Mouse (Mus musculus): ENCODE data around the gene Myo16. TPM values are rescaled to one million over a fixed set of nuclear protein-coding genes. Genes with fewer than 3 reads are reported as not detected.

The Myo16 gene
- polyA plus RNA-seq, 1 experiment from 2014 or later = 0.89 TPM

- WGBS = 82% methylated on average over 1 of the region's 1 CpGs
- no peak overlapping the region for H3K4me3 ChIP-seq (ENCODE audit: low read depth, low read length)
- H3K4me2 ChIP-seq (ENCODE audit: low read depth, low read length) = no peak overlapping the region
- ATAC-seq (ENCODE audit: low read depth) (no peak), DNase-seq (ENCODE audit: low spot score) (no peak)
- H3K9ac ChIP-seq (ENCODE audit: low read depth, low read length) = no peak overlapping the region
- H3K27ac ChIP-seq (replicated peaks; ENCODE audit: low read depth, low read length) = no peak overlapping the region
- no peaks in the 10 kb centered on the region for H3K36me3 ChIP-seq (ENCODE audit: control insufficient read depth, insufficient read depth, low read length)
- no peaks in the 10 kb centered on the region for H3K27me3 ChIP-seq (replicated peaks; ENCODE audit: control insufficient read depth, insufficient read depth, low read length)
- 0 out of 2 replicates have a peak, but pooled peaks cover 4% of the 10 kb centered on the region for H3K9me3 ChIP-seq (ENCODE audit: control insufficient read depth, low read length)
- no peaks in the 10 kb centered on the region for H3K4me1 ChIP-seq (ENCODE audit: control insufficient read depth, insufficient read depth, low read length)
These were observed 196.7 kb downstream of the Myo16 start for GRCm38 (mm10) chr8:10350451-10350850.

GRCm38 (mm10) chr8:10358711-10359110 is 205.0 kb downstream of the Myo16 start:
- Histone ChIP-seq H3K4me1 (ENCODE audit: control insufficient read depth, insufficient read depth, low read length) (no peaks in the 10 kb centered on the region), H3K9ac (ENCODE audit: low read depth, low read length) (no peak overlapping the region), H3K4me2 (ENCODE audit: low read depth, low read length) (no peak overlapping the region), H3K36me3 (ENCODE audit: control insufficient read depth, insufficient read depth, low read length) (no peaks in the 10 kb centered on the region), H3K27me3 (replicated peaks; ENCODE audit: control insufficient read depth, insufficient read depth, low read length) (no peaks in the 10 kb centered on the region), H3K9me3 (ENCODE audit: control insufficient read depth, low read length) (no peaks in the 10 kb centered on the region), H3K4me3 (ENCODE audit: low read depth, low read length) (no peak overlapping the region), H3K27ac (replicated peaks; ENCODE audit: low read depth, low read length) (no peak overlapping the region)
- no peak for ATAC-seq (ENCODE audit: low read depth)
- DNase-seq (ENCODE audit: low spot score) = no peak
- 75% methylated on average over 4 of the region's 4 CpGs for WGBS

GRCm38 (mm10) chr8:10362949-10363348 is 209.2 kb downstream of the Myo16 start:
- no peak overlapping the region for H3K27ac ChIP-seq (replicated peaks; ENCODE audit: low read depth, low read length)
- no peaks in the 10 kb centered on the region for H3K36me3 ChIP-seq (ENCODE audit: control insufficient read depth, insufficient read depth, low read length)
- no peaks in the 10 kb centered on the region for H3K27me3 ChIP-seq (replicated peaks; ENCODE audit: control insufficient read depth, insufficient read depth, low read length)
- WGBS = 90% methylated on average over 2 of the region's 2 CpGs
- no peak overlapping the region for H3K4me3 ChIP-seq (ENCODE audit: low read depth, low read length)
- ATAC-seq (ENCODE audit: low read depth) (no peak), DNase-seq (ENCODE audit: low spot score) (no peak)
- H3K4me2 ChIP-seq (ENCODE audit: low read depth, low read length) = no peak overlapping the region
- no peak overlapping the region for H3K9ac ChIP-seq (ENCODE audit: low read depth, low read length)
- H3K4me1 ChIP-seq (ENCODE audit: control insufficient read depth, insufficient read depth, low read length) = no peaks in the 10 kb centered on the region
- H3K9me3 ChIP-seq (ENCODE audit: control insufficient read depth, low read length) = no peaks in the 10 kb centered on the region

DNA sequence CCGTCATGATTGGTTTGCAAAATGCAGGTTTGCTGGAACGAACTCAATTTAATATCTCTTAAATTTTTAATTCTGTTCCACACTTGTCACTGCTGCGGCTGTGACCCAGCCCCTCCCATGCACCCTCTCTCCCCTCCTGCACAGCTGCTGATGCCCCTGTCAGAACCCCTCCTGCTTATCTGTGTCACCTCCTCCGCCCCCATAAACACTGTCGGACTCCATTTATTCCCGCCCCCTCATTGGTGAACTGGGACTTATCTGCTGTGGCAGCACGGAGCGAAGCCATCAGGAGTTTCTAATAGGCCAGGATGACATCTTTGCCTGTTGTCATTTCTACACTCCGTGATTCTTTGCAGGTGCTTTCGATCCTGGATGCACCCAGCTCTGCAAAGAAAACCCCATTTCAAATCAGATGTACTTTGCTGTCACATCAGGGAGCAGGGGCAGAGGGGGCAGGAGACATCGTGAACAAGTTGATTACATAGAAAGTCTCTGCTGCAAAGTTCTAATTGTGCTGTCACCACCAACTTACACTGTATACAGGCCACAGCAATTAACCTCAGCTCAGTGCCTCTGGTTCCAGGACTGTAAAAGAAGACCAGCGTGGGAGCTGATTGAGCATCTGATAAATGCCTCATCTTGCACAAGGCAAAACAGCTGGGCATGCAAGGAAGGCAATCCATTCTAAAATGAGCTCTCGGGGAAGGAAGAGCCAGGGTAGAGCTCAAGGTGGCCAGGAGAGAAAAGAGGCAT is 210.1 kb downstream of the Myo16 start:
- Histone ChIP-seq H3K27me3 (replicated peaks; ENCODE audit: control insufficient read depth, insufficient read depth, low read length) (no peaks in the 10 kb centered on the region), H3K27ac (replicated peaks; ENCODE audit: low read depth, low read length) (no peak overlapping the region), H3K4me2 (ENCODE audit: low read depth, low read length) (no peak overlapping the region), H3K9me3 (ENCODE audit: control insufficient read depth, low read length) (no peaks in the 10 kb centered on the region), H3K4me3 (ENCODE audit: low read depth, low read length) (no peak overlapping the region), H3K9ac (ENCODE audit: low read depth, low read length) (no peak overlapping the region), H3K4me1 (ENCODE audit: control insufficient read depth, insufficient read depth, low read length) (no peaks in the 10 kb centered on the region), H3K36me3 (ENCODE audit: control insufficient read depth, insufficient read depth, low read length) (no peaks in the 10 kb centered on the region)
- 60% methylated on average over 13 of the region's 13 CpGs for WGBS
- no peak for DNase-seq (ENCODE audit: low spot score)
- no peak for ATAC-seq (ENCODE audit: low read depth)

GRCm38 (mm10) chr8:10366141-10366540 is 212.4 kb downstream of the Myo16 start:
- DNase-seq (ENCODE audit: low spot score) = no peak
- no peak for ATAC-seq (ENCODE audit: low read depth)
- no peak overlapping the region for H3K4me3 ChIP-seq (ENCODE audit: low read depth, low read length)
- H3K4me2 ChIP-seq (ENCODE audit: low read depth, low read length) = no peak overlapping the region
- H3K9me3 ChIP-seq (ENCODE audit: control insufficient read depth, low read length) = no peaks in the 10 kb centered on the region
- 89% methylated on average over 9 of the region's 9 CpGs for WGBS
- no peak overlapping the region for H3K27ac ChIP-seq (replicated peaks; ENCODE audit: low read depth, low read length)
- no peaks in the 10 kb centered on the region for H3K36me3 ChIP-seq (ENCODE audit: control insufficient read depth, insufficient read depth, low read length)
- H3K27me3 ChIP-seq (replicated peaks; ENCODE audit: control insufficient read depth, insufficient read depth, low read length) = no peaks in the 10 kb centered on the region
- no peaks in the 10 kb centered on the region for H3K4me1 ChIP-seq (ENCODE audit: control insufficient read depth, insufficient read depth, low read length)
- H3K9ac ChIP-seq (ENCODE audit: low read depth, low read length) = no peak overlapping the region

- no peak overlapping the region for H3K27ac ChIP-seq (replicated peaks; ENCODE audit: low read depth, low read length)
- H3K36me3 ChIP-seq (ENCODE audit: control insufficient read depth, insufficient read depth, low read length) = no peaks in the 10 kb centered on the region
- H3K27me3 ChIP-seq (replicated peaks; ENCODE audit: control insufficient read depth, insufficient read depth, low read length) = no peaks in the 10 kb centered on the region
- H3K4me1 ChIP-seq (ENCODE audit: control insufficient read depth, insufficient read depth, low read length) = no peaks in the 10 kb centered on the region
- no peak for DNase-seq (ENCODE audit: low spot score)
- no peak overlapping the region for H3K4me2 ChIP-seq (ENCODE audit: low read depth, low read length)
- WGBS = 83% methylated on average over 2 of the region's 2 CpGs
- H3K9me3 ChIP-seq (ENCODE audit: control insufficient read depth, low read length) = no peaks in the 10 kb centered on the region
- ATAC-seq (ENCODE audit: low read depth) = no peak
- no peak overlapping the region for H3K4me3 ChIP-seq (ENCODE audit: low read depth, low read length)
- H3K9ac ChIP-seq (ENCODE audit: low read depth, low read length) = no peak overlapping the region
These were observed 218.9 kb downstream of the Myo16 start for GRCm38 (mm10) chr8:10372571-10372970.

DNA sequence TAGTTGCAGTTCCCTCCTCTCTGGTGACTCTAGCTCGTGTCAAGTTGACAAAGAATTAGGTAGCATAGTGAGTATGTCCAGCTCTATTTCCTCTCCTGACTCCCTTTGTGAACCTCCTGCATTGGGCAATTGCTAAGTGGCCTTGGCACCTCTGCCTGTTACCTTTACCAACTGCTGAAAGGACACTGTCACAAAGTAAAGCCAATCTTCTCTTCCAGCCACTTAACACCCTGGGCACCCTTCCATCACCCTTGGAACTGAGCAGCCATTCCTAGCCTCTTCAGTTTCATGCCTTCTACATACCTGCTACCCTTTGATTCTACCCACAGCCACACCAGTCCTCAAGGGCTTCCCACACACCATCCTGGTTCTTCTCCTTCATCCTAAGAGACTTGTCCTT is 233.4 kb downstream of the Myo16 start:
- 54% methylated on average over 1 of the region's 1 CpGs for WGBS
- Histone ChIP-seq H3K27ac (replicated peaks; ENCODE audit: low read depth, low read length) (no peak overlapping the region), H3K4me2 (ENCODE audit: low read depth, low read length) (no peak overlapping the region), H3K27me3 (replicated peaks; ENCODE audit: control insufficient read depth, insufficient read depth, low read length) (no peaks in the 10 kb centered on the region), H3K4me1 (ENCODE audit: control insufficient read depth, insufficient read depth, low read length) (no peaks in the 10 kb centered on the region), H3K9ac (ENCODE audit: low read depth, low read length) (no peak overlapping the region), H3K9me3 (ENCODE audit: control insufficient read depth, low read length) (no peaks in the 10 kb centered on the region), H3K4me3 (ENCODE audit: low read depth, low read length) (no peak overlapping the region), H3K36me3 (ENCODE audit: control insufficient read depth, insufficient read depth, low read length) (no peaks in the 10 kb centered on the region)
- no peak for DNase-seq (ENCODE audit: low spot score)
- no peak for ATAC-seq (ENCODE audit: low read depth)

GRCm38 (mm10) chr8:10391096-10391683 is 237.5 kb downstream of the Myo16 start:
- DNase-seq (ENCODE audit: low spot score) = peak; percentile 18
- no peak for ATAC-seq (ENCODE audit: low read depth)
- Histone ChIP-seq H3K27ac (replicated peaks; ENCODE audit: low read depth, low read length) (no peak overlapping the region), H3K9ac (ENCODE audit: low read depth, low read length) (no peak overlapping the region), H3K4me2 (ENCODE audit: low read depth, low read length) (no peak overlapping the region), H3K4me3 (ENCODE audit: low read depth, low read length) (no peak overlapping the region), H3K4me1 (ENCODE audit: control insufficient read depth, insufficient read depth, low read length) (no peaks in the 10 kb centered on the region), H3K36me3 (ENCODE audit: control insufficient read depth, insufficient read depth, low read length) (no peaks in the 10 kb centered on the region), H3K9me3 (ENCODE audit: control insufficient read depth, low read length) (no peaks in the 10 kb centered on the region), H3K27me3 (replicated peaks; ENCODE audit: control insufficient read depth, insufficient read depth, low read length) (no peaks in the 10 kb centered on the region)
- 58% methylated on average over 7 of the region's 7 CpGs for WGBS

DNA sequence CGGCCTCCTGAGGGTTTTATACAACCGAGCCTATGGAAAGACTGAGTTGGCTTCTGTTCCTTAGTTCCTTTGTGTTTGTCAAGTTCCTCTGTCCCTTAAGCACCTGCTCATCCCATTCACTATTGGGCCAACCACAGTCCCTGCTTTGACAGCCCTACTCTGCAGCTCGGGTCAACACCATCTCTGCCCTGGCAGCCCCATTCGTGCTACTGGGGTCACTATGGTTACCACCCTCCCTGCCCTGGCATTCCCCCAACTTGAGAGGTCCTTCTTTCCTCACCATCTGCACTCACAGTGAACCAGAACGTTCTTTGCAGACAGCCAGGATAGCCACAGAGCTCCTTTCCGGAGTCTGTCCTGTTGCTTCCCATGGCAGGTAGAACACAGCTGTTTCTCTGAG is 238.2 kb downstream of the Myo16 start:
- Histone ChIP-seq H3K4me1 (ENCODE audit: control insufficient read depth, insufficient read depth, low read length) (no peaks in the 10 kb centered on the region), H3K4me2 (ENCODE audit: low read depth, low read length) (no peak overlapping the region), H3K9me3 (ENCODE audit: control insufficient read depth, low read length) (no peaks in the 10 kb centered on the region), H3K9ac (ENCODE audit: low read depth, low read length) (no peak overlapping the region), H3K27me3 (replicated peaks; ENCODE audit: control insufficient read depth, insufficient read depth, low read length) (no peaks in the 10 kb centered on the region), H3K36me3 (ENCODE audit: control insufficient read depth, insufficient read depth, low read length) (no peaks in the 10 kb centered on the region), H3K4me3 (ENCODE audit: low read depth, low read length) (no peak overlapping the region), H3K27ac (replicated peaks; ENCODE audit: low read depth, low read length) (no peak overlapping the region)
- no peak for ATAC-seq (ENCODE audit: low read depth)
- 62% methylated on average over 6 of the region's 6 CpGs for WGBS
- DNase-seq (ENCODE audit: low spot score) = no peak
